Mouse (Mus musculus) retina, postnatal 1 day (tissue): ENCODE measurements around the gene Igf2.
A peak's percentile ranks its signal among the peaks of the same experiment; 100 is the strongest.

Experiments
- DNase-seq: peaks from one replicate; pipeline ENCODE4 v3.0.0-alpha.2; 2012

The Igf2 gene

DNA sequence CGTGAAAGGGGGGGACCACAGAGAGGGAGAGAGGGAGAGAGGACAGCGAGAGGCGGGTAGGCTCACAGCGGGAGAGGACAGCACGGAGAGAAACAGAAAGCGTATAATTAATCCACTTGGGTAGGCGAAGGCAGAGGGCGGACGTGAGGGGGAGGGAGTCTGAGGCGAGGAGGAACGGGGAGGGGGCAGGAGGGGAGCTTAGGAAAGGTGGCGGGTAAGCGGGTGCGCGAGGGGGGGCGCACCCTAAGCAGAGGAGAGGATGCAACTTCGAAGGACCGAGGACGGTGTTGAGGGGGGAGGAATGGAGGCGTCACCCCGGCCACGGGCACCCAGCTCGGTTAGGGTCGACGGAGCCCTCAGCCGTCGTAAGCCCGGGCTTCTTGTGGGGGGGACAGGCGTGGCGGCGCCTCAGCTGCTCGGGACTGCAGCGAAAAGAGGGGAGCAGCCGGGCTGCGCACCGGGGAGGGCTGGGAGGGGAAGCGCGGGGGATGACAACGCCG, 7.9 kb downstream of the Igf2 start:
- DNase-seq = peak; percentile 67

- no peak for DNase-seq
Observed at GRCm38 (mm10) chr7:142657821-142658614, 8.6 kb downstream of the Igf2 start.

DNA sequence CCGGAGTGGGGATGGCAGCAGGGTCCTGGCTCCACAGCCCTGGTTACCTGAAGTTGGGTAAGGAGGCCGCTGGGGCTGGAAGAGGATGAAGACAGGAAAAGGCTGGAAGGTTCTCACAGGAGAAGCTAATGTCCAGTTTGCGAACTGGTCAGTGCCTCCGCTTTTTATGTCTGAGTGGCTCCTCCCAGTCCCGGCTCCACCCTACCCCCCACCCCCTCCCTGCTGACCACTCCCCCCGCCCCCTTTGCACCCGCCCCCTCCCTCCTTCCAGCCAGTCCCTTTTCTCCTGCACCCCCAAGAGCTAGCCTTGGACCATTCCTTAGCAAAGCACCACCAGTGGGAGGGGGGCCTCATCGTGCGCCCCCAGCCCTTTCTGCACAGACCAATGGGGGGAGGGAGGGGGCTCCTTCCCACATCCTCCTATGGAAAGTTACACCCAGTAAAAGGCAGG, 9.2 kb downstream of the Igf2 start:
- DNase-seq = peak; percentile 47

DNA sequence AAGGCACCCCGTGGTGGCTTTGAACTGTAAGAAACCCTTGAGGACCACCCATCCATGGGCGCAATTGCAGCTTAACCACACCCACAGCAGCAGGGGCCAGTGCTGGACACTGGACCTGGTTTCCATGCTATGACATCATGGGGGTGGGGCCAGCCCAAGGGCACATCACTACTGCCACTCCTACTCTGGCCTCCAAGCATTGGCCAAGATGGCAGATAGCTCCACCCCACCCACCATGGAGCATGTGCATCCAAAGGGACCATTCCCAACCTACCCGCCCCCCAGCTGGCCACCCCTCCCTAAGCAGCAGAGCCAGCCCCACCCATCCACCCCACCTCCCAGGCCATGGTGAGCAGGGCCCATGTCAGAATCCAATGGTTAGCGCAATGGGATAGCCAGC, 10.6 kb downstream of the Igf2 start:
- DNase-seq = peak; percentile 48

DNA sequence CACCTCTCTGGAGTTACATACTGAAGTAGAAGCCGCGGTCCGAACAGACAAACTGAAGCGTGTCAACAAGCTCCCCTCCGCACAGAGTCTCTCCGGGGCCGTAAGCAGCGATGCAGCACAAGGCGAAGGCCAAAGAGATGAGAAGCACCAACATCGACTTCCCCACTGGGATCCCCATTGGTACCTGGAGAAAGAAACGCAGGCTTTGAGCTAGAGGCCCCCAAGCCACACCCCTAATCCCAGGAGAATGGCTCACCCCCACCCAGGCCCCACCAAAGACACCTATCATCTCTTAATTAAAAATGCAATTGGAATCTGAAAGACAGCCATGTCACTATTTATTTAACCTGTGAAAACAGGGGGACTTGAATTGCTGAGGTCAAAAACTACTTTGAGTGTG, 11.0 kb downstream of the Igf2 start:
- no peak for DNase-seq

- no peak for DNase-seq
Observed at GRCm38 (mm10) chr7:142653726-142654125, 12.9 kb downstream of the Igf2 start.

DNA sequence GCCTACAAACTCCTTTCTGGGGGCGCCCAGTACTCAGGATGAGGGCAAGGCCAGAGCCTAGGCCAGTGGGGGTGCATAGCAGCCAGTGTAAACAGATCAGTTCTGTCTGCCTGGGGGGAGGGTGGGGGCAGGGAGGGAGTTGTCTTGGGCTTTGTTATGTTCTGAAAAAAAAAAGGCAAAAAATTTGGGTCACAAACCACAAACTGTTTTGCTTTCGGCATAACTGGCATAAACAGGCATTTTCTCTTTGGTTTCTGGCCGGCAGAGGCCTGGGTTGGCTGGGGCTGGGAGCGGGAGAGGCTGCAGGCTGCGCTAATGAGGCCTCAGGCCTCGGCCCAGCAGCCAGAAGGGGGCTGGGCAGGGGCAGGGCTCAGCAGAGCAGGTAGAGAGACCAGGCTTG, 19.9 kb downstream of the Igf2 start:
- DNase-seq = peak; percentile 30

GRCm38 (mm10) chr7:142645045-142645444, 21.6 kb downstream of the Igf2 start:
- DNase-seq = no peak

DNA sequence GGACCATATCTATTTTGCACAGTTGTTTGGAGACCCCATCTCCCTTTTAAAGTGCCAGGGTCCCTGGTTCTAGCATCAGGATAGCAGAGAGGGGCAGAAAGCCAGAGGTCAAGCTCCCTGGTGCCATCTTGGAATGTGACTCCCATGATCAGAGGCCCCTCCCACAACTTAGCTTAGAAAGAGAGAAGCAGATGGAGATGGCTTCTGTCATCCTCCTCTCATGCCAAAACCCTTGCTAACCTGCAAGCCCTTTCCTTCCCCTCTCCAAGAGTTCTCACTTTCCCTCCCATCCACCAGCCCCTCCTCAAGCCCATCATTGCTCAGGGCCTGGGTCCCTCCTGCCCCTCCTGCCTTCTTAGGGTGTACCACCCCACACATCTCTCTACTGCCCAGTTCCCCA, 30.4 kb downstream of the Igf2 start:
- no peak for DNase-seq

- no peak for DNase-seq
Observed at GRCm38 (mm10) chr7:142630691-142631090, 35.9 kb downstream of the Igf2 start.

DNA sequence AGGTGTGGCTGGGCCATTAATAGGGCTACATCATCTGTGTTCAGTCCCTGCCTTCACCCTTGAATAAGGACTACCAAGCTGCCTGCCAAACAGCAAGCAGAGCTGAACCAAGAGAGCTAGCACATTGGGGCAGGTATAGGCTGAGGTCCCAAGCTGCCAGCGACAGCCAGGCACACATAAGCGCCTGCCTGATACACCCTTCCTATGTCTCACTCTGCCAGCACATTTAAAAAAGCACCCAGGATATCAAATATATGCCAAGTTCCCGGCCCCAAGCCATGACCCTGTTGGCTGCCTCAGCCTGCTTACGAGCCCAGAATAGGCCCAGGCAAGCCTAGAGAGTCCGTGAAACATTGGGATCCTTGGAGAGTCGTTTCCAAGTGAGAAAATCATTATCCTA, 36.8 kb downstream of the Igf2 start:
- DNase-seq = no peak

DNA sequence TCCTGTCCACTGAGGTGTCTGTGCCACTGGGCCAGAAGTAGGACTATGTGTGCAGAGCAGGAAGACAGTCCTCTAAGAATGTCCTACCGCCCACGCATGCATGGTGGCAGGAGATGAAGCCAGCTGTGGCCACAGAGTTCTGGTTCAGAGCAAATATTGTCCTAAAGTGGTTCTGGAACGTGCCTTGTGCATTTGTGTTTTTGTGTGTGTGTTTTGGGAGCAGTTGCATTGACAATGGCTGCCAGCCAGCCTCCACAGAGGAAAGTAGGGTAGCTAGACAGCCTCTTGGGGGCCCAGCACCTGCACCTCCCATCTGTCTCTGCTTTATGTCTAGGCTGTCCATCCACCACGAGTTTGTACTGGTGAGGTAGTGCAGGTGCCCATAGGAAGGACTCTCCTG, 44.4 kb downstream of the Igf2 start:
- DNase-seq = no peak

DNA sequence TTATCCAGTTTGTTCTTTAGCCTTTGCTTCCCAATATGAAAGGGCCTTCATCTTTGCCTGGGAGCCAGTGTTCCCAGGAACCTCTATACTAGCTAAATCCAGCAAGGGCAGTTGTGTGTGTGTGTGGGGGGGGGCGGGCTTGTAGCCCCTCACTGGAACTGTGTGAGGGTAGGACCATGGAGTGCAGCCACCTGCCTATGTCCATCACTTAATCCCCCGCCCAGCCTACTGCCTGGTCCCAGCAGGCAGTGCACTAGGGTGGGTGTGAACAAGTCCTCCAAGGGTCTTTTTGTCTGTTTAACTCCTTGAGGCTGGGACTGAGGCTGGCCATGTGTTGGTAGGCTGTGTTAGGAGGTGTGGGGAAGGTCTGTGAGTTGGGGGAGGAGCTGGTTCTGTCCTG, 53.5 kb downstream of the Igf2 start:
- no peak for DNase-seq

- DNase-seq = peak; percentile 76
Observed at GRCm38 (mm10) chr7:142610627-142611406, 55.8 kb downstream of the Igf2 start.

DNA sequence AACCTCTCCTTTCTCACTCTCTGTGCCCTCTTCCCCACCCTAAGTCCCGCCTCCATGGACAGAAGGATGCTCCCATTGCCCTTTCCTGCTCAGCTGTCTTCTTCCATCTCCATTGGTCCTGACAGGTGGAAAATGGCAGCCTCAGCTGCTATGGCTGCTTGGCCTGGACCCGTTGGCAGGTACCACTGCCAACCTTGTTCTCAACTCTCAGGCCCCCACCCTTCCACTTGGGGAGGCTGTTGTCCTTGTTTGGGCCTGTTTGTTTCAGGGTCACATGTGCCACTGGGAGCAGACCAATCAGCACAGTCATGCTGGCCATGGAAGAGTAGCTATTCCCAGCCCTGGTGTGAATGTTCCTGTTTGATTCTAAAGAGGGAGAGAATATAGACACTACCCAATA, 65.7 kb downstream of the Igf2 start:
- no peak for DNase-seq
